Comparison of ENCODE assay signal across 27 mouse cellular contexts in genomic region chr5:99506109-99506508, GRCm38 (mm10).
"Had no signal": no experiment of that assay in that cellular context is flagged by ENCODE, and none has a peak within 500 bp of the region (broad histone marks: within the 10 kb centered on the region; RNA-seq: fewer than 3 reads in every experiment).

No protein-coding gene starts in this region.

- ATAC-seq: forebrain, embryonic 13.5 days; forebrain, embryonic 14.5 days; forebrain, embryonic 15.5 days; forebrain, embryonic 16.5 days; forebrain, postnatal 0 days had no signal

- H3K9me3 ChIP-seq: embryonic facial prominence, embryonic 12.5 days; embryonic facial prominence, embryonic 13.5 days; embryonic facial prominence, embryonic 15.5 days; forebrain, embryonic 10.5 days; forebrain, embryonic 12.5 days; forebrain, embryonic 13.5 days; forebrain, embryonic 15.5 days; heart, embryonic 10.5 days had no signal

- H3K4me3 ChIP-seq: embryonic facial prominence, embryonic 12.5 days; embryonic facial prominence, embryonic 13.5 days; embryonic facial prominence, embryonic 15.5 days; erythroblast, embryonic 14.5 days; forebrain, embryonic 10.5 days; forebrain, embryonic 12.5 days; forebrain, embryonic 13.5 days; forebrain, embryonic 15.5 days; gastrocnemius, adult 2 months; heart, adult 2 months; heart, embryonic 10.5 days had no signal

- H3K27ac ChIP-seq: embryonic facial prominence, embryonic 12.5 days; embryonic facial prominence, embryonic 13.5 days; embryonic facial prominence, embryonic 15.5 days; forebrain, embryonic 10.5 days; forebrain, embryonic 12.5 days; forebrain, embryonic 13.5 days; forebrain, embryonic 15.5 days; gastrocnemius, adult 2 months; heart, adult 2 months; heart, embryonic 10.5 days had no signal

- DNase-seq: cerebellum, adult 8-10 months; cerebellum, adult 9-10 months; cerebellum, adult 9-11 months; cerebellum, postnatal 10 days; cerebellum, postnatal 14 days; cerebellum, postnatal 36 days; embryo, embryonic 11 days; forebrain, postnatal 0 days; gastrocnemius, adult 2 months; gastrocnemius, postnatal 10 days; gastrocnemius, postnatal 14 days; gastrocnemius, postnatal 25 days; gastrocnemius, postnatal 36 days; heart, adult 11 months; heart, adult 18-20 months; heart, adult 2 months had no signal

- H3K4me1 ChIP-seq: embryonic facial prominence, embryonic 12.5 days; embryonic facial prominence, embryonic 13.5 days; embryonic facial prominence, embryonic 15.5 days had no signal

- H3K27me3 ChIP-seq: embryonic facial prominence, embryonic 12.5 days; embryonic facial prominence, embryonic 13.5 days; embryonic facial prominence, embryonic 15.5 days; forebrain, embryonic 13.5 days; forebrain, embryonic 15.5 days had no signal

- H3K36me3 ChIP-seq: embryonic facial prominence, embryonic 12.5 days; embryonic facial prominence, embryonic 13.5 days; embryonic facial prominence, embryonic 15.5 days; forebrain, embryonic 10.5 days; forebrain, embryonic 12.5 days; forebrain, embryonic 15.5 days; heart, embryonic 10.5 days had no signal

- H3K4me2 ChIP-seq: embryonic facial prominence, embryonic 12.5 days; embryonic facial prominence, embryonic 13.5 days; embryonic facial prominence, embryonic 15.5 days; forebrain, embryonic 12.5 days; forebrain, embryonic 13.5 days; forebrain, embryonic 15.5 days had no signal

- H3K9ac ChIP-seq: embryonic facial prominence, embryonic 12.5 days; embryonic facial prominence, embryonic 13.5 days; embryonic facial prominence, embryonic 15.5 days; forebrain, embryonic 12.5 days; forebrain, embryonic 13.5 days; forebrain, embryonic 15.5 days; forebrain, postnatal 0 days had no signal
